Mouse (Mus musculus): ENCODE data around the gene Vegfa. TPM values are rescaled to one million over a fixed set of nuclear protein-coding genes. Genes with fewer than 3 reads are reported as not detected.

The Vegfa gene
- polyA plus RNA-seq, 1 experiment: 177 TPM

DNA sequence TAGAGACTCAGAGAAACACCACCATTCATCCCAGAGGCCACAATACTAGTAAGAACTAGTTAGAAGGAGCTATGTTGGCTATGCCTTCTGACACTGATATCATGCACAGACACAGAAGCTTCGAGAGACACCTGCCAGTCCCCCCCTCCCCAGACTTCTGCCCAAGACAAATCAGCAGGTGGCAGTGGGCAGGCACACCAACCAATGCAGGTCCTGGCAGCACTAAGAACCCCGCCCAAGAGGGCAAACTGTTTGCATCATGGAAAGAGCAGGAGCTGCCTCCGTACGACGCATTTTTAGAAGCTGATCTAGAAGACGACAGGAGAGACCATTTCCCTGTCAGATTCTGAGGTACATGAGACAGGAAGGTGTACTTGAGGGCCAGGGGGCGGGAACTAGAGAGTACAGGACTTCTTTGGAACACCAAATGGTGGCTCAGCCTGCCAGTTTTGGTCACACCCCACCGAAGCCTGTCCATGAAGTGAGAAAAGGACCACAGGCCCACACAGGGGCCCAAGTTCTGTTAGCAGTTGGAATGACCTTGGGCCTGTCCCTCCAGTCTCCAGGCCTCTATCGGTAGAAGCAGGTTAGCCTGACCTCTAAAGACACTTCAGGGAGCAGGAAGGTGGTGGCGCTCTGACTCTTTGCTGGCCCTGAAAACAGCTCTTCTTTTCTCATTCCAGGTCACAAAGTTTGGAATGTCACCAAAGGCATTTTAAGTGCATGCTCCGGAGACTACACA lies 6.1 kb downstream of the Vegfa start:
- no peaks in the 10 kb centered on the region for H3K27me3 ChIP-seq (ENCODE audit: control insufficient read depth, insufficient read depth, insufficient read length)
- TF ChIP-seq MYOG (IDR thresholded peaks at IDR 0.05; ENCODE audit: control insufficient read depth in 1 of 3, insufficient read depth in 1 of 3, insufficient read length in 2 of 3, low read depth in 2 of 3): peak in 1 of 3 experiments; percentile 51
- TF ChIP-seq POLR2AphosphoS2 (IDR thresholded peaks at IDR 0.05; ENCODE audit: insufficient read length, low read depth): no peak
- peak overlapping the region; percentile 82 for H3K4me2 ChIP-seq (ENCODE audit: low read depth)
- H3K79me2 ChIP-seq (ENCODE audit: control insufficient read depth, insufficient read depth): peaks cover 95% of the 10 kb centered on the region
- H3K4me3 ChIP-seq: peak overlapping the region; percentile 97
- H3ac ChIP-seq (ENCODE audit: control insufficient read depth, insufficient read length): no peak overlapping the region
- peaks cover 77% of the 10 kb centered on the region for H3K36me3 ChIP-seq (ENCODE audit: control insufficient read depth, insufficient read depth)

- H3K36me3 ChIP-seq (ENCODE audit: control insufficient read depth, insufficient read depth): peaks cover 84% of the 10 kb centered on the region
- H3ac ChIP-seq (ENCODE audit: control insufficient read depth, insufficient read length): no peak overlapping the region
- no peak overlapping the region for H3K4me3 ChIP-seq
- TF ChIP-seq POLR2A (IDR thresholded peaks at IDR 0.05; ENCODE audit: insufficient read length, low read depth): peak; percentile 53
- TF ChIP-seq REST (IDR thresholded peaks at IDR 0.05; ENCODE audit: insufficient read depth, insufficient read length): no peak
- peak; percentile 68 for TF ChIP-seq POLR2AphosphoS2 (IDR thresholded peaks at IDR 0.05; ENCODE audit: insufficient read length, low read depth)
- no peak for TF ChIP-seq TCF12 (IDR thresholded peaks at IDR 0.05; ENCODE audit: insufficient read depth, poor library complexity, severe bottlenecking)
- TF ChIP-seq USF1 (IDR thresholded peaks at IDR 0.05; ENCODE audit: low read depth): no peak
- no peak for TF ChIP-seq SRF (IDR thresholded peaks at IDR 0.05; ENCODE audit: control insufficient read depth, insufficient read length, low read depth)
- TF ChIP-seq CEBPB (IDR thresholded peaks at IDR 0.05; ENCODE audit: insufficient read depth, poor library complexity, severe bottlenecking): no peak
- peaks cover 92% of the 10 kb centered on the region for H3K79me2 ChIP-seq (ENCODE audit: control insufficient read depth, insufficient read depth)
- H3K4me2 ChIP-seq (ENCODE audit: low read depth): peak overlapping the region; percentile 82
- no peaks in the 10 kb centered on the region for H3K27me3 ChIP-seq (ENCODE audit: control insufficient read depth, insufficient read depth, insufficient read length)
Measured at GRCm38 (mm10) chr17:46025207-46025606, 7.0 kb downstream of the Vegfa start.

DNA sequence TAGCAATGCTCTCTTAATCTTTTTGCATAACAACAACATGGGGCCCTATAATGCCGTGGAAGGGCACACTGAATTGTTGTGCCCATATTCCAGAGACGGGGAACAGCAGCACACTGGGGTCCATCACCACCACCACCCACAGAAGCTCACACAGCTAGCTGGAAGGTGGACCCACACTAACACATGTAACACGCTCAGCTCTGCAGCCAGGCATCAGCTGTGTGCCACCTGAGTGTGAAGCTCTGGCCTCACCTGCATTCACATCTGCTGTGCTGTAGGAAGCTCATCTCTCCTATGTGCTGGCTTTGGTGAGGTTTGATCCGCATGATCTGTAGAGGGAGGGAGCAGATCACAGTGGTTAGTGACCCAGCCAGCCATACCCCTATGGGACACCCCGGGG lies 8.0 kb downstream of the Vegfa start:
- peaks cover 82% of the 10 kb centered on the region for H3K79me2 ChIP-seq (ENCODE audit: control insufficient read depth, insufficient read depth)
- no peak overlapping the region for H3ac ChIP-seq (ENCODE audit: control insufficient read depth, insufficient read length)
- H3K27me3 ChIP-seq (ENCODE audit: control insufficient read depth, insufficient read depth, insufficient read length): no peaks in the 10 kb centered on the region
- TF ChIP-seq TCF3 (IDR thresholded peaks at IDR 0.05; ENCODE audit: insufficient read length, low read depth) (no peak), POLR2AphosphoS2 (IDR thresholded peaks at IDR 0.05; ENCODE audit: insufficient read length, low read depth) (peak; percentile 91), POLR2A (IDR thresholded peaks at IDR 0.05; ENCODE audit: insufficient read length, low read depth) (peak; percentile 71), MAX (IDR thresholded peaks at IDR 0.05; ENCODE audit: low read depth) (no peak), REST (IDR thresholded peaks at IDR 0.05; ENCODE audit: insufficient read depth, insufficient read length) (no peak), MYOG (IDR thresholded peaks at IDR 0.05; ENCODE audit: control insufficient read depth in 1 of 3, insufficient read depth in 1 of 3, insufficient read length in 2 of 3, low read depth in 2 of 3) (no peak), TCF12 (IDR thresholded peaks at IDR 0.05; ENCODE audit: insufficient read depth, poor library complexity, severe bottlenecking) (no peak)
- H3K4me3 ChIP-seq: no peak overlapping the region
- peaks cover 84% of the 10 kb centered on the region for H3K36me3 ChIP-seq (ENCODE audit: control insufficient read depth, insufficient read depth)
- no peak overlapping the region for H3K4me2 ChIP-seq (ENCODE audit: low read depth)

- TF ChIP-seq POLR2A (IDR thresholded peaks at IDR 0.05; ENCODE audit: insufficient read length, low read depth) (peak; percentile 53), POLR2AphosphoS2 (IDR thresholded peaks at IDR 0.05; ENCODE audit: insufficient read length, low read depth) (peak; percentile 71), MYOG (IDR thresholded peaks at IDR 0.05; ENCODE audit: control insufficient read depth in 1 of 3, insufficient read depth in 1 of 3, insufficient read length in 2 of 3, low read depth in 2 of 3) (no peak), TCF3 (IDR thresholded peaks at IDR 0.05; ENCODE audit: insufficient read length, low read depth) (no peak)
- H3ac ChIP-seq (ENCODE audit: control insufficient read depth, insufficient read length): no peak overlapping the region
- H3K4me2 ChIP-seq (ENCODE audit: low read depth): no peak overlapping the region
- peaks cover 76% of the 10 kb centered on the region for H3K79me2 ChIP-seq (ENCODE audit: control insufficient read depth, insufficient read depth)
- peaks cover 89% of the 10 kb centered on the region for H3K36me3 ChIP-seq (ENCODE audit: control insufficient read depth, insufficient read depth)
- no peaks in the 10 kb centered on the region for H3K27me3 ChIP-seq (ENCODE audit: control insufficient read depth, insufficient read depth, insufficient read length)
- no peak overlapping the region for H3K4me3 ChIP-seq
Measured at GRCm38 (mm10) chr17:46023572-46023971, 8.6 kb downstream of the Vegfa start.

DNA sequence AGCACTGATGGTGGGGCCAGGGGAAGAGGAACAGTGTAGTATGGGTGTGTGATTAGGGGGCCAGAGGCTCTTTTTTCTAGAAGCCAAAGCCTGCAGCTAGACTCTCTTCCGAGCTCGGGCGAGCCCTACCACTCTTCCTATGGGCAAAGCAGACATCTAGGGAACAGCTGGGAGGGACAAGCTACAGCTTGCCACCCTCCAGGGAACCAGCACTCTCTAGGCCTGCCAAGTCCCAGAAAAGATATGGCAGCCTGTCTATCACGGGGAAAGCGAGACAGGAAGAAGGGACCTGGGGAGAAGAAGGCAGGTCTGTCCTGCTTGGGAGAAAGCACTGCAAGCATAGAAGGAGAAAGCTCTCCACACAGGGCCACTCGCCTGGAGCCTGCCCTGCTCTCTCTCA lies 9.2 kb downstream of the Vegfa start:
- Histone ChIP-seq H3K4me2 (ENCODE audit: low read depth) (no peak overlapping the region), H3K27me3 (ENCODE audit: control insufficient read depth, insufficient read depth, insufficient read length) (no peaks in the 10 kb centered on the region), H3ac (ENCODE audit: control insufficient read depth, insufficient read length) (no peak overlapping the region), H3K36me3 (ENCODE audit: control insufficient read depth, insufficient read depth) (peaks cover 92% of the 10 kb centered on the region), H3K4me3 (no peak overlapping the region), H3K79me2 (ENCODE audit: control insufficient read depth, insufficient read depth) (peaks cover 69% of the 10 kb centered on the region)
- TF ChIP-seq POLR2A (IDR thresholded peaks at IDR 0.05; ENCODE audit: insufficient read length, low read depth): peak; percentile 19
- TF ChIP-seq POLR2AphosphoS2 (IDR thresholded peaks at IDR 0.05; ENCODE audit: insufficient read length, low read depth): peak; percentile 54
- TF ChIP-seq SRF (IDR thresholded peaks at IDR 0.05; ENCODE audit: control insufficient read depth, insufficient read length, low read depth): no peak

GRCm38 (mm10) chr17:46022427-46022826 lies 9.7 kb downstream of the Vegfa start:
- no peaks in the 10 kb centered on the region for H3K27me3 ChIP-seq (ENCODE audit: control insufficient read depth, insufficient read depth, insufficient read length)
- H3K36me3 ChIP-seq (ENCODE audit: control insufficient read depth, insufficient read depth): peaks cover 94% of the 10 kb centered on the region
- TF ChIP-seq POLR2AphosphoS2 (IDR thresholded peaks at IDR 0.05; ENCODE audit: insufficient read length, low read depth) (peak; percentile 80), TCF3 (IDR thresholded peaks at IDR 0.05; ENCODE audit: insufficient read length, low read depth) (no peak), TCF12 (IDR thresholded peaks at IDR 0.05; ENCODE audit: insufficient read depth, poor library complexity, severe bottlenecking) (no peak), POLR2A (IDR thresholded peaks at IDR 0.05; ENCODE audit: insufficient read length, low read depth) (peak; percentile 31)
- no peak overlapping the region for H3K4me2 ChIP-seq (ENCODE audit: low read depth)
- no peak overlapping the region for H3K4me3 ChIP-seq
- peaks cover 64% of the 10 kb centered on the region for H3K79me2 ChIP-seq (ENCODE audit: control insufficient read depth, insufficient read depth)
- no peak overlapping the region for H3ac ChIP-seq (ENCODE audit: control insufficient read depth, insufficient read length)

Data from myocyte (in vitro differentiated cells).